10 mouse cellular contexts compared by ENCODE assay signal in the genomic region with DNA sequence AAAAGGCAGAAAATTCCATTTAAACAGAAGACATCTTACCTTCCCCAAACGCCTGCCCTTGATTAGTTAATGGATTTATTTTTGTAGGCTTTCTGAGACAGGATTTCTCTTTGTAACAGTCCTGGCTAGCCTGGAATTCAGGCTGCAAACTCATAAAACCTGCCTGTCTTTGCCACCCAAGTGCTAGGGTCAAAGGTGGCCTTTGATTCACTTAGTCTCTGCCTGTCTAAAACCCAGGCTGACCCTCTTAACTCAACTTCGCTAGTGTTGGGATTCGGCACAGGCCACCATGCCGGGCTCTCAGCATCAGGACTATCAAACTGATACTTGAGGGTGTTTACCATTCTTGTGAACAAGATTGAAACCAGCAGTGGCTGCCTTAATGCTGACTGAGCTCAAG.
"Had no signal": no experiment of that assay in that cellular context is flagged by ENCODE, and none has a peak within 500 bp of the region (broad histone marks: within the 10 kb centered on the region; RNA-seq: fewer than 3 reads in every experiment).

No protein-coding gene starts in this region.

- H3K9ac ChIP-seq: limb, embryonic 13.5 days; liver, embryonic 14.5 days; midbrain, embryonic 13.5 days had no signal

- H3K27ac ChIP-seq: limb, embryonic 13.5 days; liver, embryonic 14.5 days; midbrain, embryonic 13.5 days had no signal

- ATAC-seq: midbrain, embryonic 13.5 days had no signal

- H3K4me1 ChIP-seq: limb, embryonic 13.5 days; midbrain, embryonic 13.5 days had no signal

- H3K36me3 ChIP-seq: limb, embryonic 13.5 days; midbrain, embryonic 13.5 days had no signal

- H3K9me3 ChIP-seq: limb, embryonic 13.5 days; midbrain, embryonic 13.5 days had no signal

- H3K4me3 ChIP-seq: limb, embryonic 13.5 days; midbrain, embryonic 13.5 days had no signal

- H3K27me3 ChIP-seq: limb, embryonic 13.5 days; midbrain, embryonic 13.5 days had no signal

- DNase-seq: kidney, adult 8-10 months; kidney, postnatal 25 days; layer of hippocampus, postnatal 36 days; lung, adult 18-20 months; right cerebral cortex, postnatal 25 days; thymus, adult 2 months; thymus, postnatal 25 days had no signal

- H3K4me2 ChIP-seq: limb, embryonic 13.5 days; midbrain, embryonic 13.5 days had no signal
